ENCODE assay signal across 12 mouse cellular contexts in genomic region chr10:76002101-76002521, GRCm38 (mm10). TPM values are rescaled to one million over a fixed set of nuclear protein-coding genes. Genes with fewer than 3 reads are reported as not detected.
DNase-seq lines count a peak whose midpoint lies in the region; TF ChIP-seq lines count a peak whose summit lies in the region.
"Had no signal": no experiment of that assay in that cellular context is flagged by ENCODE, and none has a peak within 500 bp of the region (broad histone marks: within the 10 kb centered on the region; RNA-seq: fewer than 3 reads in every experiment).

No protein-coding gene starts in this region.

- no peak for TF ChIP-seq POLR2A in myocyte (IDR thresholded peaks at IDR 0.05; ENCODE audit: insufficient read length, low read depth)

- no peak overlapping the region for H3K4me3 ChIP-seq in myocyte
- H3K4me3 ChIP-seq: limb, embryonic 15.5 days had no signal

- no peak overlapping the region for H3ac ChIP-seq in myocyte (ENCODE audit: control insufficient read depth, insufficient read length)

- intact Hi-C loops in heart, postnatal 36 days (cut with DNase I) = no loop called here

- H3K27me3 ChIP-seq in myocyte (ENCODE audit: control insufficient read depth, insufficient read depth, insufficient read length) = peaks cover 11% of the 10 kb centered on the region
- H3K27me3 ChIP-seq: limb, embryonic 15.5 days had no signal

- no peaks in the 10 kb centered on the region for H3K79me2 ChIP-seq in myocyte (ENCODE audit: control insufficient read depth, insufficient read depth)

- H3K36me3 ChIP-seq in myocyte (ENCODE audit: control insufficient read depth, insufficient read depth) = no peaks in the 10 kb centered on the region
- H3K36me3 ChIP-seq: heart, embryonic 10.5 days; limb, embryonic 15.5 days had no signal

- peak overlapping the region; percentile 28 for H3K4me2 ChIP-seq in myocyte (ENCODE audit: low read depth)
- H3K4me2 ChIP-seq: hindbrain, embryonic 14.5 days; limb, embryonic 15.5 days had no signal

- DNase-seq in heart, adult 11 months = peak; percentile 43
- DNase-seq in heart, postnatal 36 days = no peak
- DNase-seq in adrenal gland, adult 8-10 months = peak; percentile 14
- peak; percentile 93 for DNase-seq in cerebellum, postnatal 10 days
- no peak for DNase-seq in kidney, adult 8-10 months
- no peak for DNase-seq in lung, postnatal 4 days
- no peak for DNase-seq in right cerebral cortex, adult 18-20 months

TF ChIP-seq in myocyte, 11 proteins besides CTCF, POLR2A, EP300 and RAD21:
- no peak for TF ChIP-seq POLR2AphosphoS2 (IDR thresholded peaks at IDR 0.05; ENCODE audit: insufficient read length, low read depth)
- peak; percentile 57 to 95 (median 75) for TF ChIP-seq MYOG (IDR thresholded peaks at IDR 0.05; ENCODE audit: control insufficient read depth in 1 of 3, insufficient read depth in 1 of 3, insufficient read length in 2 of 3, low read depth in 2 of 3)
- no peak for TF ChIP-seq MAX (IDR thresholded peaks at IDR 0.05; ENCODE audit: low read depth)
- peak; percentile 60 for TF ChIP-seq TCF3 (IDR thresholded peaks at IDR 0.05; ENCODE audit: insufficient read length, low read depth)
- TF ChIP-seq USF1 (IDR thresholded peaks at IDR 0.05; ENCODE audit: low read depth) = no peak
- peak; percentile 67 for TF ChIP-seq TCF12 (IDR thresholded peaks at IDR 0.05; ENCODE audit: insufficient read depth, poor library complexity, severe bottlenecking)
- peak; percentile 60 to 85 (median 84) for TF ChIP-seq MYOD1 (IDR thresholded peaks at IDR 0.05; ENCODE audit: control insufficient read depth in 1 of 3, insufficient read length in 2 of 3, low read depth in 2 of 3)
- no peak for TF ChIP-seq SRF (IDR thresholded peaks at IDR 0.05; ENCODE audit: control insufficient read depth, insufficient read length, low read depth)
- TF ChIP-seq CEBPB (IDR thresholded peaks at IDR 0.05; ENCODE audit: insufficient read depth, poor library complexity, severe bottlenecking) = no peak
- no peak for TF ChIP-seq E2F4 (IDR thresholded peaks at IDR 0.05; ENCODE audit: insufficient read depth)

RNA-seq across cellular contexts. Expression of gene Zfp280b, which starts 30.3 kb away (rescaled TPM):
- 1 to 10 TPM; 6.9 to 8.0 TPM for total RNA-seq in heart, postnatal 36 days (2021)
- 10 to 100 TPM in 2 of 4 experiments, 1 to 10 TPM in 2; 8.7 to 10.4 (median 9.5) TPM for total RNA-seq in adrenal gland, adult 8-10 months (2022)
- 5.7 TPM for polyA plus RNA-seq in myocyte (2012; fragmentation: generic; extraction: Trizol)

RNA-seq across cellular contexts. Expression of gene Gm5134, which starts 47.8 kb away (rescaled TPM):
- total RNA-seq in heart, postnatal 36 days (2021) = not detected
- total RNA-seq in adrenal gland, adult 8-10 months (2022) = not detected
- polyA plus RNA-seq in myocyte (2012; fragmentation: generic; extraction: Trizol) = 0.01 TPM
- polyA plus RNA-seq: C2C12; heart, embryonic 10.5 days; hindbrain, embryonic 14.5 days; limb, embryonic 15.5 days had no signal

RNA-seq across cellular contexts. Expression of gene Vpreb3, which starts 59.3 kb away (rescaled TPM):
- total RNA-seq in heart, postnatal 36 days (2021) = not detected
- total RNA-seq in adrenal gland, adult 8-10 months (2022) = under 1 TPM in 1 of 4 experiments, not detected in 3; 0.65 TPM
- 0.48 TPM for polyA plus RNA-seq in myocyte (2012; fragmentation: generic; extraction: Trizol)

Comparison
In these comparisons a context has a peak if more than half of its experiments do, and no peak if none do; other contexts are left out.
1. DNase-seq: peak in heart, adult 11 months (single experiment), adrenal gland, adult 8-10 months (single experiment) and cerebellum, postnatal 10 days (2 of 2); none in heart, postnatal 36 days (0 of 2), kidney, adult 8-10 months (0 of 2), lung, postnatal 4 days (0 of 2) and right cerebral cortex, adult 18-20 months (single experiment).